Mouse (Mus musculus) heart, embryonic 10.5 days (tissue): Measurements from ENCODE around the gene Gdf11. TPM values are rescaled to one million over a fixed set of nuclear protein-coding genes. Genes with fewer than 3 reads are reported as not detected.
A peak's percentile ranks its signal among the peaks of the same experiment; 100 is the strongest.

Source experiments
- DNase-seq: peaks from one replicate; pipeline ENCODE4 v3.0.0-alpha.2; 2017; ENCODE audit warnings: low spot score
- H3K27ac ChIP-seq: fragments of 300-500 bp; sonication (generic); 2 replicates; pipeline ENCODE4 v1.5.1; 2016; ENCODE audit warnings: mild to moderate bottlenecking
- H3K27me3 ChIP-seq: fragments of 300-500 bp; sonication (generic); 2 replicates; pipeline ENCODE4 v1.6.1; 2016; ENCODE audit warnings: mild to moderate bottlenecking; ENCODE audit not compliant: poor library complexity, insufficient read depth, severe bottlenecking
- H3K36me3 ChIP-seq: fragments of 300-500 bp; sonication (generic); 2 replicates; pipeline ENCODE4 v1.6.1; 2016; ENCODE audit warnings: mild to moderate bottlenecking, moderate library complexity
- H3K4me1 ChIP-seq: fragments of 300-500 bp; sonication (generic); 2 replicates; pipeline ENCODE4 v1.6.1; 2016; ENCODE audit warnings: mild to moderate bottlenecking
- H3K4me3 ChIP-seq: fragments of 300-500 bp; sonication (generic); 2 replicates; pipeline ENCODE4 v1.5.1; 2016; ENCODE audit warnings: mild to moderate bottlenecking, moderate library complexity
- H3K9me3 ChIP-seq: fragments of 300-500 bp; sonication (generic); 2 replicates; pipeline ENCODE4 v1.6.1; 2016; ENCODE audit warnings: mild to moderate bottlenecking, moderate library complexity
- WGBS: fragments of 180-500 bp; shearing (Covaris S2); methylation state at CpG from one replicate; pipeline ENCODE4 v1.1.7; 2016; 5-methylcytosine and 5-hydroxymethylcytosine counted together
- polyA plus RNA-seq: library from polyadenylated mRNA; unstranded; fragments of >200 nt; fragmentation: Nextera tagmentation; extraction: Ambion mirVana; gene quantifications from 2 replicates; pipeline ENCODE4 v1.2.1, GENCODE M21; 2016

Gene Gdf11
- polyA plus RNA-seq, 1 experiment from 2014 or later, result 5.7 TPM

GRCm38 (mm10) chr10:128913696-128914095, 22.2 kb upstream of the Gdf11 start:
- Histone ChIP-seq H3K27me3 (no peaks in the 10 kb centered on the region), H3K36me3 (peaks cover 67% of the 10 kb centered on the region), H3K4me3 (no peak overlapping the region), H3K4me1 (peaks cover 30% of the 10 kb centered on the region), H3K27ac (no peak overlapping the region), H3K9me3 (no peaks in the 10 kb centered on the region)
- no peak for DNase-seq
- 86% methylated on average over 12 of the region's 12 CpGs for WGBS

- 8% methylated on average over 5 of the region's 5 CpGs for WGBS
- H3K4me1 ChIP-seq, result peaks cover 30% of the 10 kb centered on the region
- no peaks in the 10 kb centered on the region for H3K9me3 ChIP-seq
- H3K36me3 ChIP-seq, result peaks cover 66% of the 10 kb centered on the region
- 0 out of 2 replicates have a peak, but pooled peaks cover 3% of the 10 kb centered on the region for H3K27me3 ChIP-seq
- no peak overlapping the region for H3K27ac ChIP-seq
- DNase-seq, result peak; percentile 93
- H3K4me3 ChIP-seq, result 0 out of 2 replicates have a peak overlapping the region, but pooled peaks have one; percentile 15
Observed at GRCm38 (mm10) chr10:128913219-128913618, 21.7 kb upstream of the Gdf11 start.

GRCm38 (mm10) chr10:128912791-128913190, 21.3 kb upstream of the Gdf11 start:
- Histone ChIP-seq H3K27me3 (0 out of 2 replicates have a peak, but pooled peaks cover 5% of the 10 kb centered on the region), H3K27ac (no peak overlapping the region), H3K36me3 (peaks cover 61% of the 10 kb centered on the region), H3K4me3 (no peak overlapping the region), H3K4me1 (peaks cover 30% of the 10 kb centered on the region), H3K9me3 (no peaks in the 10 kb centered on the region)
- no peak for DNase-seq
- WGBS, result 72% methylated on average over 4 of the region's 4 CpGs

- H3K27ac ChIP-seq, result no peak overlapping the region
- WGBS, result 86% methylated on average over 4 of the region's 4 CpGs
Observed at GRCm38 (mm10) chr10:128912268-128912667, 20.8 kb upstream of the Gdf11 start.

GRCm38 (mm10) chr10:128911430-128911829, 19.9 kb upstream of the Gdf11 start:
- peaks cover 49% of the 10 kb centered on the region for H3K36me3 ChIP-seq
- DNase-seq, result no peak

More at GRCm38 (mm10) chr10:128912268-128912667, 20.8 kb upstream of the Gdf11 start:
- no peak overlapping the region for H3K4me3 ChIP-seq
- DNase-seq, result no peak
- peaks cover 30% of the 10 kb centered on the region for H3K4me1 ChIP-seq
- 0 out of 2 replicates have a peak, but pooled peaks cover 5% of the 10 kb centered on the region for H3K27me3 ChIP-seq
- peaks cover 56% of the 10 kb centered on the region for H3K36me3 ChIP-seq
- no peaks in the 10 kb centered on the region for H3K9me3 ChIP-seq

GRCm38 (mm10) chr10:128910066-128910841, 18.7 kb upstream of the Gdf11 start:
- Histone ChIP-seq H3K4me1 (peaks cover 30% of the 10 kb centered on the region), H3K36me3 (peaks cover 42% of the 10 kb centered on the region), H3K9me3 (no peaks in the 10 kb centered on the region), H3K4me3 (peak overlapping the region; percentile 90), H3K27me3 (0 out of 2 replicates have a peak, but pooled peaks cover 5% of the 10 kb centered on the region), H3K27ac (peak overlapping the region; percentile 96)
- DNase-seq, result peak; percentile 79
- 1% methylated on average over 65 of the region's 66 CpGs for WGBS

More at GRCm38 (mm10) chr10:128911430-128911829, 19.9 kb upstream of the Gdf11 start:
- peak overlapping the region; percentile 5; the same call in 1 of the 2 replicates for H3K4me3 ChIP-seq
- no peaks in the 10 kb centered on the region for H3K9me3 ChIP-seq
- H3K27me3 ChIP-seq, result 0 out of 2 replicates have a peak, but pooled peaks cover 5% of the 10 kb centered on the region
- H3K4me1 ChIP-seq, result peaks cover 30% of the 10 kb centered on the region
- WGBS, result 82% methylated on average over 6 of the region's 6 CpGs
- H3K27ac ChIP-seq, result 0 out of 2 replicates have a peak overlapping the region, but pooled peaks have one; percentile 3

GRCm38 (mm10) chr10:128909567-128910028, 18.1 kb upstream of the Gdf11 start:
- Histone ChIP-seq H3K4me1 (peaks cover 30% of the 10 kb centered on the region), H3K27ac (peak overlapping the region; percentile 96), H3K4me3 (peak overlapping the region; percentile 90), H3K36me3 (peaks cover 36% of the 10 kb centered on the region), H3K27me3 (0 out of 2 replicates have a peak, but pooled peaks cover 5% of the 10 kb centered on the region), H3K9me3 (no peaks in the 10 kb centered on the region)
- peak; percentile 94 for DNase-seq
- under 1% methylated on average over 35 of the region's 41 CpGs for WGBS

- 55% methylated on average over 13 of the region's 13 CpGs for WGBS
- H3K36me3 ChIP-seq, result peaks cover 29% of the 10 kb centered on the region
- H3K4me1 ChIP-seq, result peaks cover 30% of the 10 kb centered on the region
- no peak for DNase-seq
- no peaks in the 10 kb centered on the region for H3K9me3 ChIP-seq
- H3K27ac ChIP-seq, result peak overlapping the region; percentile 96
- H3K27me3 ChIP-seq, result 0 out of 2 replicates have a peak, but pooled peaks cover 5% of the 10 kb centered on the region
- H3K4me3 ChIP-seq, result peak overlapping the region; percentile 90
Observed at GRCm38 (mm10) chr10:128908778-128909448, 17.4 kb upstream of the Gdf11 start.

GRCm38 (mm10) chr10:128904812-128905211, 13.3 kb upstream of the Gdf11 start:
- H3K36me3 ChIP-seq, result no peaks in the 10 kb centered on the region
- 0 out of 2 replicates have a peak, but pooled peaks cover 5% of the 10 kb centered on the region for H3K27me3 ChIP-seq
- no peak for DNase-seq
- H3K4me1 ChIP-seq, result peaks cover 8% of the 10 kb centered on the region
- no peak overlapping the region for H3K4me3 ChIP-seq
- H3K9me3 ChIP-seq, result no peaks in the 10 kb centered on the region
- no peak overlapping the region for H3K27ac ChIP-seq
- 69% methylated on average over 5 of the region's 5 CpGs for WGBS

GRCm38 (mm10) chr10:128902409-128902988, 11.0 kb upstream of the Gdf11 start:
- Histone ChIP-seq H3K27me3 (peaks cover 2% of the 10 kb centered on the region; the same call in 1 of the 2 replicates), H3K9me3 (no peaks in the 10 kb centered on the region), H3K4me1 (no peaks in the 10 kb centered on the region), H3K27ac (no peak overlapping the region), H3K36me3 (no peaks in the 10 kb centered on the region), H3K4me3 (no peak overlapping the region)
- 78% methylated on average over 3 of the region's 3 CpGs for WGBS
- no peak for DNase-seq

GRCm38 (mm10) chr10:128901409-128901808, 9.9 kb upstream of the Gdf11 start:
- 74% methylated on average over 1 of the region's 1 CpGs for WGBS
- no peaks in the 10 kb centered on the region for H3K9me3 ChIP-seq
- no peaks in the 10 kb centered on the region; the same call in 1 of the 2 replicates for H3K4me1 ChIP-seq
- H3K27ac ChIP-seq, result no peak overlapping the region
- no peaks in the 10 kb centered on the region for H3K36me3 ChIP-seq
- H3K4me3 ChIP-seq, result no peak overlapping the region
- H3K27me3 ChIP-seq, result peaks cover 13% of the 10 kb centered on the region
- no peak for DNase-seq

GRCm38 (mm10) chr10:128900698-128901097, 9.2 kb upstream of the Gdf11 start, which contains the start of gene Cd63:
Gene Cd63 (plus strand): TSS chr10:128900989.
- H3K9me3 ChIP-seq, result no peaks in the 10 kb centered on the region
- DNase-seq, result no peak
- no peaks in the 10 kb centered on the region for H3K36me3 ChIP-seq
- 89% methylated on average over 3 of the region's 3 CpGs for WGBS
- peaks cover 6% of the 10 kb centered on the region; the same call in 1 of the 2 replicates for H3K4me1 ChIP-seq
- H3K4me3 ChIP-seq, result no peak within 1 kb of the TSS
- H3K27me3 ChIP-seq, result peaks cover 20% of the 10 kb centered on the region
- no peak within 1 kb of the TSS for H3K27ac ChIP-seq
